Mouse (Mus musculus) forebrain, embryonic 15.5 days (tissue): Measurements from ENCODE around the gene Olfr1359. TPM values are rescaled to one million over a fixed set of nuclear protein-coding genes. Genes with fewer than 3 reads are reported as not detected.
"Not testable (repeated sequence)": the region's sequence is repeated elsewhere in the genome, so short reads cannot be mapped to it uniquely, and the experiment has no call there.

ENCODE experiments used
- ATAC-seq: fragments of 200-750 bp; cut with Nextera tagmentation; replicated peaks from 2 replicates; pipeline ENCODE4 v1.8.0; 2017; ENCODE audit warnings: mild to moderate bottlenecking, moderate TSS enrichment, moderate library complexity
- H3K27ac ChIP-seq: fragments of 300-500 bp; sonication (generic); replicated peaks from 2 replicates; pipeline ENCODE4 v1.5.1; 2015; ENCODE audit warnings: mild to moderate bottlenecking, inconsistent platforms
- H3K27me3 ChIP-seq: fragments of 300-500 bp; sonication (generic); 2 replicates; pipeline ENCODE4 v1.6.1; 2015; ENCODE audit warnings: inconsistent platforms
- H3K36me3 ChIP-seq: fragments of 300-500 bp; sonication (generic); 2 replicates; pipeline ENCODE4 v1.6.1; 2015; ENCODE audit warnings: mild to moderate bottlenecking, inconsistent platforms
- H3K4me1 ChIP-seq: fragments of 300-500 bp; sonication (generic); 2 replicates; pipeline ENCODE4 v1.6.1; 2015; ENCODE audit warnings: inconsistent platforms
- H3K4me2 ChIP-seq: fragments of 300-500 bp; sonication (generic); replicated peaks from 2 replicates; pipeline ENCODE4 v1.6.1; 2015; ENCODE audit warnings: mild to moderate bottlenecking, inconsistent platforms
- H3K4me3 ChIP-seq: fragments of 300-500 bp; sonication (generic); 2 replicates; pipeline ENCODE4 v1.5.1; 2015; ENCODE audit warnings: mild to moderate bottlenecking, inconsistent platforms
- H3K9ac ChIP-seq: fragments of 300-500 bp; sonication (generic); replicated peaks from 2 replicates; pipeline ENCODE4 v1.6.1; 2015; ENCODE audit warnings: mild to moderate bottlenecking, inconsistent platforms
- H3K9me3 ChIP-seq: fragments of 300-500 bp; sonication (generic); 2 replicates; pipeline ENCODE4 v1.6.1; 2016; ENCODE audit warnings: inconsistent platforms
- WGBS: fragments of 180-500 bp; shearing (Covaris S2); methylation state at CpG from one replicate; pipeline ENCODE4 v1.1.7; 2015; ENCODE audit warnings: mixed read lengths; 5-methylcytosine and 5-hydroxymethylcytosine counted together
- polyA plus RNA-seq: library from polyadenylated mRNA; unstranded; fragments of >200 nt; fragmentation: Nextera tagmentation; extraction: Ambion mirVana; gene quantifications from 2 replicates; pipeline ENCODE4 v1.2.1, GENCODE M21; 2015

The Olfr1359 gene
- polyA plus RNA-seq, 1 experiment from 2014 or later = not detected

- H3K4me2 ChIP-seq = peak within 1 kb of the TSS; percentile 91
- H3K9ac ChIP-seq = peak within 1 kb of the TSS; percentile 69
- peak; percentile 47 for ATAC-seq
- H3K36me3 ChIP-seq, H3K27me3 ChIP-seq, H3K9me3 ChIP-seq: not testable (repeated sequence)
- WGBS = under 1% methylated on average over 30 of the region's 56 CpGs
- H3K4me1 ChIP-seq = peaks cover 47% of the 10 kb centered on the region
- H3K27ac ChIP-seq = peak within 1 kb of the TSS; percentile 98
- peak within 1 kb of the TSS; percentile 48 for H3K4me3 ChIP-seq
Observed at GRCm38 (mm10) chr13:21717397-21718357, 19.8 kb downstream of the Olfr1359 start, which contains the start of gene Hist1h3h. Hist1h3h (plus strand) TSS chr13:21717659.

- Histone ChIP-seq H3K4me3 (peak overlapping the region; percentile 40), H3K36me3 (no peaks in the 10 kb centered on the region), H3K27ac (peak overlapping the region; percentile 71), H3K4me2 (peak overlapping the region; percentile 53), H3K27me3 (no peaks in the 10 kb centered on the region), H3K9me3 (no peaks in the 10 kb centered on the region), H3K9ac (peak overlapping the region; percentile 59), H3K4me1 (peaks cover 52% of the 10 kb centered on the region)
- 51% methylated on average over 4 of the region's 4 CpGs for WGBS
- ATAC-seq = no peak
Observed at GRCm38 (mm10) chr13:21718381-21719080, 20.6 kb downstream of the Olfr1359 start.

- not testable (repeated sequence) for H3K27me3 ChIP-seq, H3K9me3 ChIP-seq, ATAC-seq, H3K36me3 ChIP-seq
- Histone ChIP-seq H3K27ac (peak overlapping the region; percentile 94), H3K9ac (peak overlapping the region; percentile 46), H3K4me3 (peak overlapping the region; percentile 45), H3K4me1 (peaks cover 43% of the 10 kb centered on the region), H3K4me2 (peak overlapping the region; percentile 64)
- 1% methylated on average over 29 of the region's 44 CpGs for WGBS
Observed at GRCm38 (mm10) chr13:21721107-21721756, 23.3 kb downstream of the Olfr1359 start.

- peak within 1 kb of the TSS; percentile 64 for H3K4me2 ChIP-seq
- peaks cover 40% of the 10 kb centered on the region for H3K4me1 ChIP-seq
- WGBS = under 1% methylated on average over 37 of the region's 37 CpGs
- peak within 1 kb of the TSS; percentile 45 for H3K4me3 ChIP-seq
- H3K27me3 ChIP-seq, H3K9me3 ChIP-seq, H3K36me3 ChIP-seq: not testable (repeated sequence)
- H3K27ac ChIP-seq = peak within 1 kb of the TSS; percentile 94
- ATAC-seq = peak; percentile 98
- peak within 1 kb of the TSS; percentile 67 for H3K9ac ChIP-seq
Observed at GRCm38 (mm10) chr13:21721757-21722372, 24.0 kb downstream of the Olfr1359 start, which contains the start of gene Hist1h2bm. Hist1h2bm (plus strand) TSS chr13:21722044.

- ATAC-seq = peak; percentile 17; the same call in 1 of the 2 replicates
- Histone ChIP-seq H3K27me3 (no peaks in the 10 kb centered on the region), H3K9ac (peak overlapping the region; percentile 67), H3K4me3 (peak overlapping the region; percentile 45), H3K36me3 (no peaks in the 10 kb centered on the region), H3K4me1 (peaks cover 37% of the 10 kb centered on the region), H3K4me2 (peak overlapping the region; percentile 64), H3K27ac (peak overlapping the region; percentile 94), H3K9me3 (no peaks in the 10 kb centered on the region)
- 2% methylated on average over 11 of the region's 11 CpGs for WGBS
Observed at GRCm38 (mm10) chr13:21722373-21722925, 24.5 kb downstream of the Olfr1359 start.

- Histone ChIP-seq H3K9ac (no peak overlapping the region), H3K9me3 (no peaks in the 10 kb centered on the region), H3K36me3 (no peaks in the 10 kb centered on the region), H3K4me3 (no peak overlapping the region), H3K4me1 (peaks cover 35% of the 10 kb centered on the region), H3K27ac (peak overlapping the region; percentile 94), H3K4me2 (peak overlapping the region; percentile 64; the same call in 1 of the 2 replicates), H3K27me3 (no peaks in the 10 kb centered on the region)
- ATAC-seq = no peak
- WGBS = 18% methylated on average over 5 of the region's 5 CpGs
Observed at GRCm38 (mm10) chr13:21722993-21723836, 25.3 kb downstream of the Olfr1359 start.

- no peaks in the 10 kb centered on the region for H3K36me3 ChIP-seq
- no peaks in the 10 kb centered on the region for H3K9me3 ChIP-seq
- H3K4me1 ChIP-seq = peaks cover 3% of the 10 kb centered on the region
- no peak overlapping the region for H3K9ac ChIP-seq
- peak; percentile 53; the same call in 1 of the 2 replicates for ATAC-seq
- no peak overlapping the region for H3K4me3 ChIP-seq
- H3K27me3 ChIP-seq = no peaks in the 10 kb centered on the region
- 32% methylated on average over 11 of the region's 11 CpGs for WGBS
- no peak overlapping the region for H3K4me2 ChIP-seq
- H3K27ac ChIP-seq = peak overlapping the region; percentile 63
Observed at GRCm38 (mm10) chr13:21727948-21728572, 30.1 kb downstream of the Olfr1359 start.

- Histone ChIP-seq H3K27me3 (no peaks in the 10 kb centered on the region), H3K4me1 (peaks cover 13% of the 10 kb centered on the region), H3K4me2 (no peak overlapping the region), H3K27ac (no peak overlapping the region), H3K9ac (no peak overlapping the region), H3K4me3 (no peak overlapping the region), H3K9me3 (no peaks in the 10 kb centered on the region), H3K36me3 (no peaks in the 10 kb centered on the region)
- 82% methylated on average over 1 of the region's 1 CpGs for WGBS
- no peak for ATAC-seq
Observed at GRCm38 (mm10) chr13:21729544-21729943, 31.6 kb downstream of the Olfr1359 start.

- Histone ChIP-seq H3K4me3 (no peak overlapping the region), H3K9ac (no peak overlapping the region)
Observed at GRCm38 (mm10) chr13:21733466-21733865, 35.6 kb downstream of the Olfr1359 start.

More at GRCm38 (mm10) chr13:21733466-21733865, 35.6 kb downstream of the Olfr1359 start:
- Histone ChIP-seq H3K27ac (peak overlapping the region; percentile 99), H3K27me3 (no peaks in the 10 kb centered on the region), H3K4me2 (no peak overlapping the region), H3K4me1 (peaks cover 26% of the 10 kb centered on the region), H3K9me3 (no peaks in the 10 kb centered on the region), H3K36me3 (no peaks in the 10 kb centered on the region)
- 61% methylated on average over 5 of the region's 5 CpGs for WGBS
- ATAC-seq = peak; percentile 18; the same call in 1 of the 2 replicates
